Mouse (Mus musculus) T-helper 1 cell (primary cell): ENCODE measurements around the gene Gm3633.
"Not testable (repeated sequence)": the region's sequence is repeated elsewhere in the genome, so short reads cannot be mapped to it uniquely, and the experiment has no call there.

Source experiments
- in situ Hi-C: fragments of 300-600 bp; cut with MboI, MseI; formaldehyde crosslinking; loops from one replicate; pipeline ENCODE4 v1.15.1; 2025; ENCODE audit warnings: high pct_unique_total_duplicates

Gene Gm3633

GRCm38 (mm10) chr14:42641817-42642216 is at the start of gene Gm3633:
TSS of gene Gm3633 (minus strand) at chr14:42641917.
- in situ Hi-C loops: not testable (repeated sequence)

- in situ Hi-C loops: loop anchor here (10.0 to 25.0 kb wide), 2 partner anchors 661 to 1443 kb away; no protein-coding TSS in a partner anchor
Observed at GRCm38 (mm10) chr14:42655638-42656037, 13.9 kb upstream of the Gm3633 start, which contains the start of gene Gm10378. TSS of gene Gm10378 (plus strand) at chr14:42655938.

- in situ Hi-C loops: loop anchor here (5.0 to 25.0 kb wide), 2 partner anchors 342 to 1088 kb away; partner anchors contain the start of genes Gm7324 and Gm8165
Observed at GRCm38 (mm10) chr14:42599782-42600181, 41.9 kb downstream of the Gm3633 start, which contains the start of gene Gm17124. TSS of gene Gm17124 (minus strand) at chr14:42599882.
